Mouse (Mus musculus) liver, adult 2 months (tissue): Measurements from ENCODE around the gene Ubtf.

Experiments used
- CTCF ChIP-seq: fragments of 200-500 bp; IDR thresholded peaks from 2 replicates; pipeline ENCODE4 v1.5.1; 2011; ENCODE audit warnings: low read depth, low read length, control low read depth
- POLR2A ChIP-seq: fragments of 200-500 bp; IDR thresholded peaks from 2 replicates; pipeline ENCODE4 v1.6.1; 2011; ENCODE audit warnings: low read length, control low read depth; ENCODE audit not compliant: insufficient read depth; ENCODE audit errors: extremely low read depth

DNA sequence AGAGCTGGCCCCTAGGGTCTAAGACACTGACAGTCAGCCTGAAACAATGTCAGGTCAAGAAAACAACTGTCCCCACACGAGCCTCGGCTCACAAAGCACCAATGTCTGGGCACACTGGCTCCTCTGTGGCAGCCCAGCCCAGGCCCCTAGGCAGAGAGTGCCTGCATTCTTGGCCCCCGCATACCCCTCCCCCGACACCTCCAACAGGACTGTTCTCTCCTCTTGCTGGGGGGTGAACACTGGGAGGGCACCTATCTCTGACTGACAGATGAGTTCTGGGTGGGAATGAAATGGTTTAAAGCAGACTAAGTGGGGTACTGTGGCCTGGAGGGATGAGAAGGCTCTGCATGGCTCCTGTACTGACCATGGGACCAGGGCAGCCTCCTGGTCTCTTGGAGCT lies 46.2 kb upstream of the Ubtf start:
- TF ChIP-seq POLR2A, result no peak
- no peak for TF ChIP-seq CTCF
